Mouse (Mus musculus) limb, embryonic 15.5 days (tissue): ENCODE results near the gene Lca5l. TPM values are rescaled to one million over a fixed set of nuclear protein-coding genes. Genes with fewer than 3 reads are reported as not detected.

Source experiments
- polyA plus RNA-seq: library from polyadenylated mRNA; unstranded; fragments of >200 nt; fragmentation: Nextera tagmentation; extraction: Ambion mirVana; gene quantifications from 2 replicates; pipeline ENCODE4 v1.2.1, GENCODE M21; 2015

The Lca5l gene
- polyA plus RNA-seq, 1 experiment from 2014 or later = 1.6 TPM

Other genes with a start within 250 kb of the Lca5l start
- 80.1 and 89.3 TPM in 2 replicates for gene Psmg1, start 201.3 kb downstream of the Lca5l start, polyA plus RNA-seq
- gene Brwd1, start 109.7 kb downstream of the Lca5l start, polyA plus RNA-seq = 76.8 and 80.4 TPM in 2 replicates
- gene Hmgn1, start 64.5 kb downstream of the Lca5l start, polyA plus RNA-seq = 553 and 582 TPM in 2 replicates
- gene Wrb, start 46.9 kb downstream of the Lca5l start, polyA plus RNA-seq = 47.2 and 49.1 TPM in 2 replicates
- gene Sh3bgr, start 8.2 kb upstream of the Lca5l start, polyA plus RNA-seq = 13.6 and 41.0 TPM in 2 replicates
- 0.10 and 0.42 TPM in 2 replicates for gene B3galt5, start 43.5 kb upstream of the Lca5l start, polyA plus RNA-seq